Mouse (Mus musculus) embryo, embryonic 11.5 days (tissue): Measurements from ENCODE around the gene Bbof1.

Experiments used
- DNase-seq: peaks from one replicate; pipeline ENCODE4 v3.0.0-alpha.2; 2012; ENCODE audit warnings: low read depth, low spot score

The Bbof1 gene

GRCm38 (mm10) chr12:84400068-84400467, 8.8 kb upstream of the Bbof1 start:
- no peak for DNase-seq

DNA sequence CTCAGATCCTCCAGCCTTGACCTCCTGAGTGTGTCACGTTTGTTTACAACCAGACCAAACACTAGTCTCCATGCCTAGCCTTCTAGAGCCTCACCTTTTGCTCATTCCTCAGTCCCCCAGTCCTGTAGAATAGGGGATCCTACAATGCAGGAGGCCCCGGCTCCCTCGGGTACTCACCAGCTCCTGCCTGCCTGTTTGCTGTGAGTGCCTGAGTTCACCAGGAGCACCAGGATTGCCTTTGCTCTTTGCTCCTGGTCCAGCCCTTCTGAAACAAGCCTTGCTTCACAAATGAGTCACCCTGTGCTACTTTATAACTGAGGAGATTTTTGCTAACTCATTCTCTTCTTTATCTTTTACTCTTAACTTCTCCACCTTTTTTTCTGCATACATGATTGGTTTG, 8.2 kb upstream of the Bbof1 start:
- no peak for DNase-seq

DNA sequence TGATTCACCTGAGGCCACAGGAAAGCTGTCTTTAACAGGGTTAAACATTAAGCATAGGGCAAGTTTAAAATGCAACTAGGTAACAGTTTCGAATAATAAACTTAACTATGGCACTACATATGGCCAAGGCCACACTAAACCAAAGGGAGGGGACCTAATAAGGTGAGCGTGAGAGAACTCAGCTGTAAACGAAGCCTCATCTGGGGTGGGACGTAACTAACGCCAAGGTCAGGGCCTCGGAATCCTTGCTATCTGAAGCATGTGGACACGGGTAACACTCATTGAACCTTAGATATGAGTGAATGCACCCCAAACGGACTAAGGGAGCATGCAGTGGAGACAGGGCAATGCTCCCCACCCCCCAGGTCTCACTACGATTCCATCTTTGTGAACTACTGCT, 5.9 kb upstream of the Bbof1 start:
- DNase-seq, result no peak

DNA sequence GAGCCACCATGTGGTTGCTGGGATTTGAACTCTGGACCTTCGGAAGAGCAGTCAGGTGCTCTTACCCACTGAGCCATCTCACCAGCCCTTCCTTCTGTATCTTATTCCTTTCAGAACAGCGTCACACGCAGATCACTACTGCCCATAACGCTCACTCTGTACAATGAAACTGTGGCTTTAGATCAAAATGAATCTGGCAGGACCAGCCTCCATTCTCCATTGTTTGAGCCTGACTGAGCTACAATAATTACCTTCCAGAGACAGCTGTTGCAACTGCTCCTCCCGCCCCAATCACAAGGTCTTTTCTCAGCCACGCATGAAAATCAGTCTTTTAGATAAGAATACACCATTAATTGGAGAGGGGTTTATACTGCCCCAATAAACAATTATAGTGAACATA, 4.3 kb upstream of the Bbof1 start:
- no peak for DNase-seq

GRCm38 (mm10) chr12:84407259-84407658, 1.6 kb upstream of the Bbof1 start:
- DNase-seq, result no peak

- no peak for DNase-seq
Measured at GRCm38 (mm10) chr12:84407874-84408818, 725 bp upstream of the Bbof1 start.

- DNase-seq, result peak; percentile 81
Measured at GRCm38 (mm10) chr12:84416834-84417604, 8.1 kb downstream of the Bbof1 start, which contains the start of gene Rnf113a2. TSS of gene Rnf113a2 (plus strand) at chr12:84417196.

DNA sequence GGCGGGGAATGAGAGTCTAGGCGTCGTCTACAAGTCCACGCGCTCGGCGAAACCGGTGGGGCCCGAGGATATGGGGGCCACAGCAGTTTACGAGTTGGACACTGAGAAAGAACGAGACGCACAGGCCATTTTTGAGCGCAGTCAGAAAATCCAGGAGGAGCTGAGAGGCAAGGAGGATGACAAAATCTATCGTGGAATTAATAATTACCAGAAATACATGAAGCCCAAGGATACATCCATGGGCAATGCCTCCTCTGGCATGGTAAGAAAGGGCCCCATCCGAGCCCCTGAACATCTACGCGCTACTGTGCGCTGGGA, 8.7 kb downstream of the Bbof1 start:
- DNase-seq, result no peak

GRCm38 (mm10) chr12:84423990-84424389, 15.1 kb downstream of the Bbof1 start:
- no peak for DNase-seq

DNA sequence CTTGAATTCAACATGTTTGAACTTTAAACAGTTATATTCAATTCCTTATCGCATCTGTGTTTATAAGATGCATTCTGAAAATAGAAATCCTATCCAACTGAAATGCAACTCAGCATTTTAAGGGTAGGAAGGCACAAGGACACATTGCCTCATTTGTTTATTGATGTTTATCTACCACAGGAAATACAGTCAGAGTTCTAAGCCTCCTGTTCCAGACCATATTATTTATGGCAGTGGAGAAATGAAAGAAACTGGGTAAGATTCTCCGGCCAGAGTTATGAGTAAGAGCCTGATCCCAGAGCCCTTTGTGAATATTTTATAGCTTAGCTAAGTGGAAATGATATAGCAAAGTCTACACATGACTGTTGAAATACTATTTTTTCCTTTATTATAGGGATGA, 21.0 kb downstream of the Bbof1 start:
- DNase-seq, result no peak

DNA sequence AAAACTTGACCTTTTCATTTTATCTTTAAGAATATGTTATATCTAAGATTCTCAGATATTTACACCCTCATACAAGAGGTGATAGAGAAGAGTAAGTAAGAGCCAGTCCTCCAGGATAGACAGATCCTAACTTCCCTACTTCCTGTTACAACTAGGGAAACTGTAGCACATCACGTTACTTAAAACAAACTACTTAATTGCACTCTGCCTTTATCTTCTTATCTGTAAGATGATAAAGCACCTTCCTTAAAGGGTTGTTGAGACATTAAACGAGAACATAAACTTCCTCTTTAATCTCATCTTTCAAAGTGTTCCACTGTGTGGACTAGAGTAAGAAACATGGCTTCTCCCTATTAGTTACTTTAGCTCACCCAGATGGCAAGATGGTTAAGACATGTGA, 29.8 kb downstream of the Bbof1 start:
- no peak for DNase-seq

DNA sequence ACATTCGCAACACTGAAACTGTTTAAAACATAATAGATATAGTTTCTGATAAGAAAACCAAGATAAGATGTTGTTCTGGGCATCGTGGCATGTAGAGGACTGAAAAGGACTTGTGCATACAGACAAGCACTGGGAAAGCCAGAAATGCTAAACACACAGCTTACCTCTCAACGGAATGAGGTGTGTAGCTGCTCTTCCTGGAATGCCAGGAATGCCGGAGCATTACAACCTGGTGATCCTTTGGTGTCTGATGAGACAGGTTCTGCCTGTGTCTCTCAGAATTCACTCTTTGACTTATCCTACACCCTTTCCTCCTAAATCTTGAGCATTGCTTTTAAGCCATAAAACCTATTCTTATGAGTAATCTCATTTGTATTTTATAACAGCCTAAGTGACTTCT, 33.7 kb downstream of the Bbof1 start:
- DNase-seq, result no peak

DNA sequence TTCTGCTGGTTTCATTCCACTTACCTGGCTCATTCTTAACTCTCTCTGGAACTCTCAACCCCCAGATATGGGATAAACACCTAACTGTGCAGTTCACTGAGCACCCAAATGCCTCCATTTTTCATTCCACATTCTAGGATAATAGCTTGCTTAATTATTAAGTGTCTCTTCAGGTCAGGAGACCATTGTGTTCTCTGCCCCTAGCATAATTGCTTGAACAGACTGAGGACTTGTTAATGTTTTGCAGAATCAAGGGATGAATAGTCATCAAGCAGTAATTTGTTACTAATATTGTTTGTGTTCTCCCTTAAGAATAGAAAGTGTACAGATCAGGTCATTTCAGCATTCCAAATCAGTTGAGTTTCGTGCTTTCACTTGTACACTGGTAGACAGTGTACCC, 38.5 kb downstream of the Bbof1 start:
- no peak for DNase-seq

DNA sequence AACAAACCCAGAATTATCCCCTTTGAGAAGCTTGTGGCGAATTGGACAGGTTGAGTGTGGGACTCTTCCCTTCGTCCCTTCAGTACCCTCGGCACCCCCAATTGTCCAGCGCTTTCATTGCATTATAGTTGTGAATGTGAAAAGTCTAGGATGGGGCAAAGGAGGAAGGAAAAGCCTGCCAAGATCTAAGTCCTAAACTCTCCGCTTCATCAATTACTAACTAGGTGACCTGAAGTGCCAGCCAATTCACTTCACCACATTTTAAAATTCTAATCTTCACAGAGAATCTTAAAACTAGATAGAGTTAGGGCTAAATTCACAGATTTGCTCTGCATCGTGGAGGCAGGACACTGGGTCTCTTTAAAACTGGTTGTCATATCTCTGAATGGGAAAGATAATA, 39.3 kb downstream of the Bbof1 start:
- DNase-seq, result no peak

DNA sequence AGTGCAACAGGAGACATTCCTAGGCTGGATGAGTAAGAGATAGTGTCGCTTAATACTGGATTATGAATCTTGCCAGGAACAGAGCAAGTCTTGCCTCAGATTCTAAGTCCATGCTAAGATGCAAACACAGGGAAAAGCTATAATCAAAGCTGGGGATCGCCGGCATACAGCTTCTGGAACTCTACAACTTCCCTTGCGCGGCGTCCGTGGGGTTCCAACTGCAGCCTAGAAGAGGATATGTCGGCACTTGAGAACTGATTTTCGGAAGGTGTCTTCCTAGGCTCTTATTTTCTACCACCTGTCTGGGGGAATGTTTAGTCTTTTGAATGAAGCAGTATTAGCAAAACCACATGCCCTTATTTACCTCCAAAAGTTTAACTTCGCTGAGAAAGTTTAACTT, 41.0 kb downstream of the Bbof1 start:
- DNase-seq, result no peak

DNA sequence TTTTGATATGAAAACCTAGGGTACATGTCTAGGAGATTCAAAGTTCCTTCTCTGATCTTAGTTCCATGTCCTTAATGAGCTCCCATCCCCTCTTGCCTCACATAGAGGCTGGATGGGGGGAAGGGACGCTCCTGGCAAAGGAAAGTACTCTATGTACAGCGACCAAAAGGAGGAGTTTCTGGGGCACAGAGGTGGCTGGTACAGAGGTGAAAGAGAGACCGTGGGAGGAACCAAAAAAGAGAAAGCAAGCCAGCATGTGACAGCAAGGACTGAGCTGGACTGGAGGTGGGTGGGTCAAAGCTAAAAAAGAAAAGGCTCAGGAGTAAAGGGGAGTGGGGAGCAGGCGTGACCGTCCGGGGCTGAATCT, 41.5 kb downstream of the Bbof1 start:
- no peak for DNase-seq

- DNase-seq, result peak; percentile 99
Measured at GRCm38 (mm10) chr12:84450718-84451646, 42.1 kb downstream of the Bbof1 start, which contains the start of the genes Aldh6a1 and Lin52. TSS of gene Aldh6a1 (minus strand) at chr12:84451004. TSS of gene Lin52 (plus strand) at chr12:84451422.

DNA sequence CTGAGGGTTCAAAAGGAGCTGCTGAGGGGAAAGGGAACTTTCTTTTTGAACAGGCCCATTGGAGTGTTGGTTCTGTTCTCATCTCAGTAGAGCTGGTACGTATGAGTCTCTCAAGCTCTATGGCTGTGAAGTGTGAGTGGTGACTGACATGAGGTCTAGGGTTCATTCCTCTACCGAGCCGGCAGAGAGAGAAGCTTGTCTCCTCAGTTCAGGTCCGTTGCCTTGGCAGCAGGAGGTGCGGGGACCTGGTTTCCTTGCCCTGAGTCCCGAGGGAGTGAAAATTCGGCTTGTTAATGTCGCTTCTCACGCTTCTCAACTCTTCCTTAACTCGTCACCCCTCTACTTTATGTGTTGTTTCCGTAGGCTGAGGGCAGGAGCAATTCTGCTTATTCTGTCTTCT, 42.9 kb downstream of the Bbof1 start:
- DNase-seq, result no peak

- no peak for DNase-seq
Measured at GRCm38 (mm10) chr12:84456911-84457310, 48.0 kb downstream of the Bbof1 start.

GRCm38 (mm10) chr12:84459845-84460244, 51.0 kb downstream of the Bbof1 start:
- DNase-seq, result no peak

- DNase-seq, result no peak
Measured at GRCm38 (mm10) chr12:84461416-84461815, 52.5 kb downstream of the Bbof1 start.

- no peak for DNase-seq
Measured at GRCm38 (mm10) chr12:84462856-84463255, 54.0 kb downstream of the Bbof1 start.
